Mouse (Mus musculus) midbrain, embryonic 13.5 days (tissue): ENCODE measurements around the gene Mrfap1. TPM values are rescaled to one million over a fixed set of nuclear protein-coding genes. Genes with fewer than 3 reads are reported as not detected.
"Not testable (repeated sequence)": the region's sequence is repeated elsewhere in the genome, so short reads cannot be mapped to it uniquely, and the experiment has no call there.

Experiments
- ATAC-seq: fragments of 200-750 bp; cut with Nextera tagmentation; 2 replicates; pipeline ENCODE4 v1.8.0; 2017; ENCODE audit warnings: mild to moderate bottlenecking, moderate TSS enrichment, moderate library complexity
- H3K27ac ChIP-seq: fragments of 300-500 bp; sonication (generic); 2 replicates; pipeline ENCODE4 v1.5.1; 2015; ENCODE audit warnings: inconsistent platforms, mild to moderate bottlenecking, moderate library complexity
- H3K27me3 ChIP-seq: fragments of 300-500 bp; sonication (generic); 2 replicates; pipeline ENCODE4 v1.6.1; 2015; ENCODE audit warnings: mild to moderate bottlenecking, inconsistent platforms
- H3K36me3 ChIP-seq: fragments of 300-500 bp; sonication (generic); 2 replicates; pipeline ENCODE4 v1.6.1; 2015; ENCODE audit warnings: mild to moderate bottlenecking, inconsistent platforms
- H3K4me1 ChIP-seq: fragments of 300-500 bp; sonication (generic); replicated peaks from 2 replicates; pipeline ENCODE4 v1.6.1; 2015; ENCODE audit warnings: inconsistent platforms
- H3K4me2 ChIP-seq: fragments of 300-500 bp; sonication (generic); replicated peaks from 2 replicates; pipeline ENCODE4 v1.6.1; 2015; ENCODE audit warnings: moderate library complexity, mild to moderate bottlenecking, inconsistent platforms
- H3K4me3 ChIP-seq: fragments of 300-500 bp; sonication (generic); replicated peaks from 2 replicates; pipeline ENCODE4 v1.5.1; 2015; ENCODE audit warnings: mild to moderate bottlenecking, inconsistent platforms
- H3K9ac ChIP-seq: fragments of 300-500 bp; sonication (generic); replicated peaks from 2 replicates; pipeline ENCODE4 v1.6.1; 2015; ENCODE audit warnings: mild to moderate bottlenecking, inconsistent platforms
- H3K9me3 ChIP-seq: fragments of 300-500 bp; sonication (generic); 2 replicates; pipeline ENCODE4 v1.6.1; 2016; ENCODE audit warnings: mild to moderate bottlenecking, inconsistent platforms
- WGBS: fragments of 180-500 bp; shearing (Covaris S2); methylation state at CpG from one replicate; pipeline ENCODE4 v1.1.7; 2015; 5-methylcytosine and 5-hydroxymethylcytosine counted together
- polyA plus RNA-seq: library from polyadenylated mRNA; unstranded; fragments of >200 nt; fragmentation: Nextera tagmentation; extraction: Ambion mirVana; gene quantifications from 2 replicates; pipeline ENCODE4 v1.2.1, GENCODE M21; 2015

The Mrfap1 gene
- polyA plus RNA-seq, 1 experiment from 2014 or later: 302 TPM

- Histone ChIP-seq H3K27ac (no peak overlapping the region), H3K4me3 (no peak overlapping the region), H3K4me2 (no peak overlapping the region), H3K36me3 (peaks cover 27% of the 10 kb centered on the region), H3K4me1 (no peaks in the 10 kb centered on the region), H3K9me3 (no peaks in the 10 kb centered on the region), H3K9ac (no peak overlapping the region), H3K27me3 (no peaks in the 10 kb centered on the region)
- 42% methylated on average over 6 of the region's 6 CpGs for WGBS
- no peak for ATAC-seq
Measured at GRCm38 (mm10) chr5:36820142-36820541, 23.6 kb upstream of the Mrfap1 start.

GRCm38 (mm10) chr5:36819742-36820141 lies 23.2 kb upstream of the Mrfap1 start:
- H3K4me1 ChIP-seq: no peaks in the 10 kb centered on the region
- 92% methylated on average over 5 of the region's 5 CpGs for WGBS
- no peak overlapping the region for H3K4me3 ChIP-seq
- ATAC-seq: no peak
- H3K36me3 ChIP-seq: peaks cover 29% of the 10 kb centered on the region
- no peaks in the 10 kb centered on the region for H3K27me3 ChIP-seq
- H3K4me2 ChIP-seq: no peak overlapping the region
- no peak overlapping the region for H3K9ac ChIP-seq
- H3K9me3 ChIP-seq: no peaks in the 10 kb centered on the region
- H3K27ac ChIP-seq: no peak overlapping the region

GRCm38 (mm10) chr5:36817738-36818137 lies 21.2 kb upstream of the Mrfap1 start:
- Histone ChIP-seq H3K9ac (no peak overlapping the region), H3K27me3 (no peaks in the 10 kb centered on the region), H3K4me1 (no peaks in the 10 kb centered on the region), H3K9me3 (no peaks in the 10 kb centered on the region), H3K4me3 (no peak overlapping the region), H3K4me2 (no peak overlapping the region), H3K36me3 (peaks cover 21% of the 10 kb centered on the region), H3K27ac (no peak overlapping the region)
- no peak for ATAC-seq
- WGBS: 63% methylated on average over 3 of the region's 3 CpGs

GRCm38 (mm10) chr5:36814554-36814953 lies 18.0 kb upstream of the Mrfap1 start:
- no peak for ATAC-seq
- Histone ChIP-seq H3K36me3 (peaks cover 10% of the 10 kb centered on the region; the same call in 1 of the 2 replicates), H3K4me1 (no peaks in the 10 kb centered on the region), H3K4me3 (no peak overlapping the region), H3K27ac (no peak overlapping the region), H3K4me2 (no peak overlapping the region), H3K27me3 (no peaks in the 10 kb centered on the region), H3K9ac (no peak overlapping the region), H3K9me3 (no peaks in the 10 kb centered on the region)
- 83% methylated on average over 6 of the region's 6 CpGs for WGBS

GRCm38 (mm10) chr5:36811413-36811812 lies 14.8 kb upstream of the Mrfap1 start:
- H3K9ac ChIP-seq: no peak overlapping the region
- WGBS: 27% methylated on average over 3 of the region's 3 CpGs
- no peak overlapping the region for H3K4me3 ChIP-seq
- H3K36me3 ChIP-seq: peaks cover 10% of the 10 kb centered on the region; the same call in 1 of the 2 replicates
- no peak overlapping the region for H3K4me2 ChIP-seq
- no peaks in the 10 kb centered on the region for H3K27me3 ChIP-seq
- peak; percentile 77 for ATAC-seq
- no peak overlapping the region for H3K27ac ChIP-seq
- no peaks in the 10 kb centered on the region for H3K4me1 ChIP-seq
- H3K9me3 ChIP-seq: no peaks in the 10 kb centered on the region

- peak; percentile 24; the same call in 1 of the 2 replicates for ATAC-seq
- Histone ChIP-seq H3K27ac (no peak overlapping the region), H3K9ac (no peak overlapping the region), H3K27me3 (no peaks in the 10 kb centered on the region), H3K9me3 (no peaks in the 10 kb centered on the region), H3K4me2 (no peak overlapping the region), H3K4me1 (no peaks in the 10 kb centered on the region), H3K4me3 (no peak overlapping the region), H3K36me3 (peaks cover 10% of the 10 kb centered on the region; the same call in 1 of the 2 replicates)
- WGBS: 78% methylated on average over 3 of the region's 3 CpGs
Measured at GRCm38 (mm10) chr5:36810634-36811033, 14.1 kb upstream of the Mrfap1 start.

GRCm38 (mm10) chr5:36809123-36809522 lies 12.6 kb upstream of the Mrfap1 start:
- WGBS: 84% methylated on average over 7 of the region's 7 CpGs
- Histone ChIP-seq H3K4me3 (no peak overlapping the region), H3K9ac (no peak overlapping the region), H3K9me3 (no peaks in the 10 kb centered on the region), H3K27ac (no peak overlapping the region), H3K4me2 (no peak overlapping the region), H3K4me1 (no peaks in the 10 kb centered on the region), H3K36me3 (peaks cover 7% of the 10 kb centered on the region; the same call in 1 of the 2 replicates), H3K27me3 (no peaks in the 10 kb centered on the region)
- no peak for ATAC-seq

GRCm38 (mm10) chr5:36807106-36807505 lies 10.5 kb upstream of the Mrfap1 start:
- Histone ChIP-seq H3K27ac (no peak overlapping the region), H3K4me3 (no peak overlapping the region), H3K27me3 (no peaks in the 10 kb centered on the region), H3K9ac (no peak overlapping the region), H3K4me2 (no peak overlapping the region), H3K4me1 (no peaks in the 10 kb centered on the region), H3K36me3 (no peaks in the 10 kb centered on the region), H3K9me3 (no peaks in the 10 kb centered on the region)
- 29% methylated on average over 5 of the region's 5 CpGs for WGBS
- no peak for ATAC-seq

GRCm38 (mm10) chr5:36797291-36797690 lies 719 bp upstream of the Mrfap1 start:
- H3K27ac ChIP-seq: no peak overlapping the region
- H3K36me3 ChIP-seq: peaks cover 17% of the 10 kb centered on the region
- H3K4me3 ChIP-seq: peak overlapping the region; percentile 73
- peak; percentile 15; the same call in 1 of the 2 replicates for ATAC-seq
- H3K4me1 ChIP-seq: peaks cover 15% of the 10 kb centered on the region
- 55% methylated on average over 8 of the region's 8 CpGs for WGBS
- no peaks in the 10 kb centered on the region for H3K27me3 ChIP-seq
- no peaks in the 10 kb centered on the region for H3K9me3 ChIP-seq
- peak overlapping the region; percentile 60 for H3K4me2 ChIP-seq
- H3K9ac ChIP-seq: no peak overlapping the region

- peak overlapping the region; percentile 73 for H3K4me3 ChIP-seq
- H3K4me1 ChIP-seq: peaks cover 15% of the 10 kb centered on the region
- not testable (repeated sequence) for H3K9me3 ChIP-seq, H3K27me3 ChIP-seq
- peak overlapping the region; percentile 96 for H3K27ac ChIP-seq
- H3K36me3 ChIP-seq: peaks cover 17% of the 10 kb centered on the region
- WGBS: 5% methylated on average over 31 of the region's 37 CpGs
- H3K9ac ChIP-seq: peak overlapping the region; percentile 87
- ATAC-seq: peak; percentile 76; the same call in 1 of the 2 replicates
- H3K4me2 ChIP-seq: peak overlapping the region; percentile 60
Measured at GRCm38 (mm10) chr5:36795647-36796295, 801 bp downstream of the Mrfap1 start.

GRCm38 (mm10) chr5:36791861-36792260 lies 4.7 kb downstream of the Mrfap1 start:
- WGBS: 91% methylated on average over 9 of the region's 9 CpGs
- H3K9me3 ChIP-seq: no peaks in the 10 kb centered on the region
- no peak overlapping the region for H3K4me3 ChIP-seq
- ATAC-seq: no peak
- H3K4me2 ChIP-seq: no peak overlapping the region
- no peak overlapping the region for H3K9ac ChIP-seq
- H3K27me3 ChIP-seq: no peaks in the 10 kb centered on the region
- peaks cover 17% of the 10 kb centered on the region for H3K36me3 ChIP-seq
- no peak overlapping the region for H3K27ac ChIP-seq
- H3K4me1 ChIP-seq: peaks cover 10% of the 10 kb centered on the region

- Histone ChIP-seq H3K9me3 (no peaks in the 10 kb centered on the region), H3K27ac (no peak overlapping the region), H3K4me3 (no peak overlapping the region), H3K4me1 (no peaks in the 10 kb centered on the region), H3K36me3 (no peaks in the 10 kb centered on the region), H3K4me2 (no peak overlapping the region), H3K9ac (no peak overlapping the region), H3K27me3 (no peaks in the 10 kb centered on the region)
- WGBS: 96% methylated on average over 5 of the region's 5 CpGs
- ATAC-seq: no peak
Measured at GRCm38 (mm10) chr5:36786052-36786451, 10.5 kb downstream of the Mrfap1 start.

- H3K9me3 ChIP-seq: peaks cover 8% of the 10 kb centered on the region; the same call in 1 of the 2 replicates
- no peak for ATAC-seq
- H3K4me3 ChIP-seq: no peak overlapping the region
- H3K27me3 ChIP-seq: no peaks in the 10 kb centered on the region
- H3K4me2 ChIP-seq: no peak overlapping the region
- H3K9ac ChIP-seq: no peak overlapping the region
- no peaks in the 10 kb centered on the region for H3K4me1 ChIP-seq
- H3K36me3 ChIP-seq: no peaks in the 10 kb centered on the region
- no peak overlapping the region for H3K27ac ChIP-seq
- 87% methylated on average over 2 of the region's 2 CpGs for WGBS
Measured at GRCm38 (mm10) chr5:36779512-36779911, 17.1 kb downstream of the Mrfap1 start.
